Mouse (Mus musculus) stomach, embryonic 16.5 days (tissue): ENCODE data around the gene Cideb. TPM values are rescaled to one million over a fixed set of nuclear protein-coding genes. Genes with fewer than 3 reads are reported as not detected.

Source experiments
- ATAC-seq: fragments of 200-750 bp; cut with Nextera tagmentation; 2 replicates; pipeline ENCODE4 v1.8.0; 2017; ENCODE audit warnings: moderate number of reproducible peaks, moderate TSS enrichment; ENCODE audit not compliant: insufficient read depth, low FRiP score
- H3K27ac ChIP-seq: fragments of 300-500 bp; sonication (generic); 2 replicates; pipeline ENCODE4 v1.5.1; 2014; ENCODE audit warnings: low read length
- H3K27me3 ChIP-seq: fragments of 300-500 bp; sonication (generic); 2 replicates; pipeline ENCODE4 v1.6.1; 2014; ENCODE audit warnings: low read length, control low read depth, mixed read lengths; ENCODE audit not compliant: control insufficient read depth, insufficient read depth
- H3K36me3 ChIP-seq: fragments of 300-500 bp; sonication (generic); 2 replicates; pipeline ENCODE4 v1.6.1; 2014; ENCODE audit warnings: low read length; ENCODE audit not compliant: control insufficient read depth, insufficient read depth
- H3K4me1 ChIP-seq: fragments of 300-500 bp; sonication (generic); 2 replicates; pipeline ENCODE4 v1.6.1; 2014; ENCODE audit warnings: low read length, control low read depth, mixed read lengths; ENCODE audit not compliant: control insufficient read depth, insufficient read depth
- H3K4me2 ChIP-seq: fragments of 300-500 bp; sonication (generic); 2 replicates; pipeline ENCODE4 v1.6.1; 2014; ENCODE audit warnings: low read depth, low read length, mixed read lengths
- H3K4me3 ChIP-seq: fragments of 300-500 bp; sonication (generic); replicated peaks from 2 replicates; pipeline ENCODE4 v1.5.1; 2014; ENCODE audit warnings: mild to moderate bottlenecking, low read length
- H3K9ac ChIP-seq: fragments of 300-500 bp; sonication (generic); 2 replicates; pipeline ENCODE4 v1.6.1; 2014; ENCODE audit warnings: low read length
- H3K9me3 ChIP-seq: fragments of 300-500 bp; sonication (generic); replicated peaks from 2 replicates; pipeline ENCODE4 v1.6.1; 2016; ENCODE audit warnings: low read length, control low read depth; ENCODE audit not compliant: control insufficient read depth
- WGBS: fragments of 180-500 bp; shearing (Covaris S2); extraction: QIAGEN DNeasy Blood & Tissue Kit; methylation state at CpG from one replicate; pipeline ENCODE4 v1.1.7; 2014; 5-methylcytosine and 5-hydroxymethylcytosine counted together
- polyA plus RNA-seq: library from polyadenylated mRNA; unstranded; fragments of >200 nt; fragmentation: Nextera tagmentation; extraction: Ambion mirVana; gene quantifications from 2 replicates; pipeline ENCODE4 v1.2.1, GENCODE M21; 2015

Cideb gene
- polyA plus RNA-seq, 1 experiment from 2014 or later: 15.1 TPM

DNA sequence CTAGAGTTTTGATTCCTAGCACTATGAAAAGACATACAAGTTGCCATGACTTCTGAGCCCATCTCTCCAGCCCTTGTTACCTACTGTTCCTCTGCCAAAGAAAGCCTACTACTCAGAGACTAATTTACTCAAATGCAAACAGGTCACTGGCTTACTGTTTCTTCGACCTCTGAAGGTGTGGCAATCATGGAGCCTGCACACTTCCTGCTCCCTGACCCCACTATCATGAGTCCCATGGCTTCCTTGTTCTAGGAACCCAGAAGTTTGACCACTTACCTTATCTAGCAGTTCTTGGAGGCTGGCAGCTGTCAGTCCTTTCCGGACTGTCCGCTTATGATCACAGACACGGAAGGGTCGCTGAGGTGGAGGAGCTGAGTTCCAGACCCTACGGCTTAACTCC lies 692 bp downstream of the Cideb start:
- Histone ChIP-seq H3K27me3 (peaks cover 13% of the 10 kb centered on the region; the same call in 1 of the 2 replicates), H3K4me2 (0 out of 2 replicates have a peak overlapping the region, but pooled peaks have one; percentile 44), H3K9ac (no peak overlapping the region), H3K27ac (peak overlapping the region; percentile 76), H3K4me3 (no peak overlapping the region), H3K4me1 (peaks cover 13% of the 10 kb centered on the region), H3K36me3 (peaks cover 12% of the 10 kb centered on the region), H3K9me3 (no peaks in the 10 kb centered on the region)
- no peak for ATAC-seq
- WGBS: 71% methylated on average over 6 of the region's 6 CpGs

DNA sequence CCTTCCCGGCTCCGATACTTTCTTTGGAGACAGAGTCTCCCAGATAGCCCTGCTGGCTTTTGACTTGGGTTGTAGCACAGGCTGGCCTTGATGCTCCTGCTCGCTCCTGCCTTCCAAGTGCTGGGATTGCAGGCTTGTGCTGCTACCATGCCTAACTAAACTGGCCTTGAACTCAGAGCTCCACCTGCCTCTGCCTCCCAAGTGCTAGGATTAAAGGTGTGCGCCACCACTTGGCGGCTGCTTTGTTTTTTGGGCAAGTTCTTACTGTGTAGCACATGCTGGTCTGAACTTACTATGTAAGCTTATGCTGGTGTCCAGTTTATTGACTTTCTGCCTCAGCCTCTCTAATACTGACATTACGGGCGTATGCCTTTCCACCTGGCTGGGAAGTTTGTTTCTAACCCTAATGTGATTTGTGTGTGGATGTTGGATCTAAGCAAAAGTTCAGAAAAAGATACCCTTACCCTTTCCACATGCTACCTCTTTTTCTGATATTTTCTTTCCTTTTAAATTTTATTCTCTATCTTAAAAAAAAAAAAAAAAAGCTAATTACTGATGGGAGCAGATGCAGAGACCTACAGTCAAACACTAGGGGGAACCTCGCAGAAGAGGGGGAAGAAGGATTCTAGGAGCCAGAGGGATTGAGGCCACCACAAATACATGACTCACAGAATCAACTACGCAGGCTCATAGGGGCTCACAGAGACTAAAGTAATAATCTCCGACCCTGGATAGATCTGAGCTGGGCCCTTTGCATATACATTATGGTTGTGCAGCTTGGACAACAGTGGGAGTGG lies 11.0 kb downstream of the Cideb start:
- H3K27me3 ChIP-seq: no peaks in the 10 kb centered on the region
- H3K27ac ChIP-seq: no peak overlapping the region
- H3K9ac ChIP-seq: 0 out of 2 replicates have a peak overlapping the region, but pooled peaks have one; percentile 6
- H3K4me2 ChIP-seq: peak overlapping the region; percentile 90; the same call in 1 of the 2 replicates
- H3K4me3 ChIP-seq: no peak overlapping the region
- no peaks in the 10 kb centered on the region for H3K9me3 ChIP-seq
- peaks cover 25% of the 10 kb centered on the region for H3K4me1 ChIP-seq
- 83% methylated on average over 10 of the region's 10 CpGs for WGBS
- H3K36me3 ChIP-seq: peaks cover 3% of the 10 kb centered on the region
- no peak for ATAC-seq

DNA sequence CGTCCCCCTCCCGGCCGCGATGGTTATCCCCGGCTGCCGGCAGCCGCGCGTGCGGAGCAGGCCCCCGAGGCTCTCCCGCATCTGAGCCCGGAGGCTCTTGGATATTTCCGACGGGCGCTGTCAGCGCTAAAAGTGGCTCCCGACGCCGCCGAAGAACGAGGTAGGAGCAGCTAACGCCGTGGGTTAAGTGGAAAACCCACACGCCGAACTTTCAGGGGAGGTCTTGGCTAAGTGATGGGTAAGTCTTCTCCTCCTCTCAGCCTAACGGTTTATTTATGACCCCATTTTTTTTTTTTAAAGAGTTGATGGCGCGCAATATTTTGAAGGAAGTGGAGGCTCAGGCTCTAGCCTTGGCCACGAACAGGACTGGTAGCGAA lies 12.4 kb downstream of the Cideb start:
- Histone ChIP-seq H3K9ac (peak overlapping the region; percentile 79), H3K27ac (peak overlapping the region; percentile 16; the same call in 1 of the 2 replicates), H3K27me3 (no peaks in the 10 kb centered on the region), H3K4me1 (peaks cover 25% of the 10 kb centered on the region), H3K9me3 (no peaks in the 10 kb centered on the region), H3K4me3 (peak overlapping the region; percentile 88), H3K36me3 (peaks cover 2% of the 10 kb centered on the region; the same call in 1 of the 2 replicates), H3K4me2 (peak overlapping the region; percentile 90)
- under 1% methylated on average over 31 of the region's 31 CpGs for WGBS
- no peak for ATAC-seq

DNA sequence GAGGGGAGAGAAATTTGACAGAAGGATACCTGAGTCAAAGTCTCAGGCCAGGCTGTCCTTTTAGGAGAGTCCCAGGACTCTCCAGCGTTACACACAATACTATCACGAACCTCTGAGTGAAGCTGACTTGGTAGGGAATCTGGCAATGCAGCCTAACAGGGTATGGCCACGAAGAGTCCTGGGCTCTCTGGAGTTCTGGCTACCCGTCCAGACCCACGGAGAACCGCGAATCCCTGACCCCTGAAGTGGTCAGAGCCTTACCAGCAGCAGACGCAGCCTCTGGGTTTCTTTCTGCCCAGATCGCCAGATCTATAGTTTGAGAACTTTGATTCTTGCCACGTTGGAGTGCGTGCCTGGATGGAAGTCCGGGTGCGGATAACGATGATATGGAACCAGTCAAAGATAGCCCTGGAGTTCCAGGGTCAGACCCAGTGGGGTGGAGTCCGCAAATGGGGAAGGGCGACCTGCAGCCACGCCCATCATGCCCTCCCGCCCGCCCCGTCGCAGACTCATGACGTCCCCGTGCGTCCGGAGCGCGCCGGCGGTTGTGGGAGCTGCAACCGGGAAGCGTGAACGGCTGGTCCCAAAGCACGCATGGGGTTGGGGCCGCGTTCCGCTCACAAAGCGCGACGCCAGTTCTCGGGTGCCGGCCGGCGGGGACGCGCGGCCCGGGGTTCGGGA lies 12.9 kb downstream of the Cideb start, which contains the start of the genes Dhrs1 and Nop9:
Gene Dhrs1 (minus strand): TSS at position 511 of the 681 bp plus-strand sequence.
Gene Nop9 (plus strand): TSS at position 514 of the 681 bp plus-strand sequence.
- H3K27me3 ChIP-seq: no peaks in the 10 kb centered on the region
- peak within 1 kb of the TSS; percentile 88 for H3K4me3 ChIP-seq
- peak within 1 kb of the TSS; percentile 79 for H3K9ac ChIP-seq
- 1% methylated on average over 48 of the region's 48 CpGs for WGBS
- H3K4me2 ChIP-seq: peak within 1 kb of the TSS; percentile 90
- H3K36me3 ChIP-seq: peaks cover 2% of the 10 kb centered on the region; the same call in 1 of the 2 replicates
- H3K9me3 ChIP-seq: no peaks in the 10 kb centered on the region
- peak within 1 kb of the TSS; percentile 18; the same call in 1 of the 2 replicates for H3K27ac ChIP-seq
- ATAC-seq: peak; percentile 92
- peaks cover 25% of the 10 kb centered on the region for H3K4me1 ChIP-seq

DNA sequence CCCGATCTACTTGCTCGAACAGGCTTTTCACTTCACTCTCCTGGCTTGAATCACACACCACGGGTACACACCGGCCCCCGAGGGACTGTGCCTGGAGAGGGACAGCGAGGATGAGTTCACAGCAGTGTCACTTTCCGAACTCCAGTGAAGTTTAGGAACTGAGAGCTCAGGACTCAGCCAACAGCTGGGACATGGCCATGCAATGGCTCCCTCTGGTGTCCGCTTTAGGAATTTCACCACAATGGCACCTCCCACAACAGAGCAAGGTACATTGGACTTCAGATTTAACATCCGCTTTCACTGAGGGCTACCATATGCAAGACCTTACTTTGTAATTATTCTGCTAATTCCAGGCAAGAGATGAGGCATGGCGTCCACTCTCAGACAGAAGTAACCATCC lies 14.5 kb downstream of the Cideb start:
- peak overlapping the region; percentile 20 for H3K4me3 ChIP-seq
- no peaks in the 10 kb centered on the region for H3K27me3 ChIP-seq
- no peaks in the 10 kb centered on the region for H3K9me3 ChIP-seq
- H3K4me2 ChIP-seq: peak overlapping the region; percentile 90
- peak; percentile 77; the same call in 1 of the 2 replicates for ATAC-seq
- H3K9ac ChIP-seq: peak overlapping the region; percentile 65; the same call in 1 of the 2 replicates
- 17% methylated on average over 10 of the region's 10 CpGs for WGBS
- H3K36me3 ChIP-seq: peaks cover 6% of the 10 kb centered on the region; the same call in 1 of the 2 replicates
- H3K4me1 ChIP-seq: peaks cover 25% of the 10 kb centered on the region
- H3K27ac ChIP-seq: no peak overlapping the region

DNA sequence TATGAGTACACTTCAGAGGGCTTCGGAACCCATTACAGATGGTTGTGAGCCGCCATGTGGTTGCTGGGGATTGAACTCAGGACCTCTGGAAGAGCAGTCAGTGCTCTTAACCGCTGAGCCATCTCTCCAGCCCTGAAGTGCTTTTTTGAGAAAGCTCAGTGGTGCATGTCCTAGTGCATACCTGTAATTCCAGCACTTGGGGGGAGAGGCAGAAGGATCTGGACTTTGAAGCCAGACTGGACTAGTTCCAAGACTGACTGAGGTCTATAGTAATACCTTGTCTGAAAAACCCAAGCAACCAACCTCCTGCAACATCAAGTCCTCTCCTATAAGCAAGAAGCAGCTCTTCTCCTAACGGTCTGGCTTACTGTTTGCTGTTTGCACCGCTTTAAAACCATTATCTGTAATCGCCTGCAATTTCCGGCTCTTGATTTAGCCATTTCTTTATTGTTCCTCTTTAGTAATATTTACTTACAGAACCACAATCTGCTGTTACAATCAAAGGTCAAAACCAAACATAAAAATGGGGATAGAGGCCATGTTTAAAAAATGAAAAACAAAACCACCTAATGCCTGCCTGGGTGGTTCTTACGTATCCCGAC lies 21.1 kb downstream of the Cideb start:
- Histone ChIP-seq H3K4me2 (no peak overlapping the region), H3K9ac (no peak overlapping the region), H3K27me3 (no peaks in the 10 kb centered on the region), H3K4me3 (no peak overlapping the region), H3K27ac (no peak overlapping the region), H3K9me3 (no peaks in the 10 kb centered on the region), H3K4me1 (no peaks in the 10 kb centered on the region), H3K36me3 (peaks cover 6% of the 10 kb centered on the region; the same call in 1 of the 2 replicates)
- ATAC-seq: no peak
- WGBS: 77% methylated on average over 9 of the region's 9 CpGs

DNA sequence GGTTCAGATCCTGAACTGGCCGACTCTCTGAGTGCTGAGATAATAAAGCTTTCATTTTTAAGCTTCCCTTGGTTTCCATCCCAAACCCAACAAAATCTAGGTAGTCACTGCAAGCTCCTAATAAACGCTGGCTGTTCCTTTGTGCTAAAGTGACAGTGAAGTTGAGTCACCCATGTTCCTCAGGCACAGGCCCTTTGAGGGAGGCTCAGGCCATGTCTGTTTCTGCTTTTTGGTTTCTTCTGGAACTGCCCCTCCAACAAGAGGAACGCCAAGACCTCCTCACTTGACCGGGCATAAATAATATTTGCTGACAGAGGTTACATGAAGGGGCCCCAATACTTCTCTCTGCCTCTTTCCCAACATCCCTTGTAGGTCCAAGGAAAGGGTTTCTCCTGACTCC lies 22.5 kb downstream of the Cideb start:
- H3K27ac ChIP-seq: no peak overlapping the region
- H3K4me3 ChIP-seq: no peak overlapping the region
- no peak overlapping the region for H3K4me2 ChIP-seq
- no peak overlapping the region for H3K9ac ChIP-seq
- no peak for ATAC-seq
- H3K36me3 ChIP-seq: peaks cover 4% of the 10 kb centered on the region; the same call in 1 of the 2 replicates
- WGBS: 64% methylated on average over 4 of the region's 4 CpGs
- H3K4me1 ChIP-seq: no peaks in the 10 kb centered on the region
- no peaks in the 10 kb centered on the region for H3K27me3 ChIP-seq
- no peaks in the 10 kb centered on the region for H3K9me3 ChIP-seq

DNA sequence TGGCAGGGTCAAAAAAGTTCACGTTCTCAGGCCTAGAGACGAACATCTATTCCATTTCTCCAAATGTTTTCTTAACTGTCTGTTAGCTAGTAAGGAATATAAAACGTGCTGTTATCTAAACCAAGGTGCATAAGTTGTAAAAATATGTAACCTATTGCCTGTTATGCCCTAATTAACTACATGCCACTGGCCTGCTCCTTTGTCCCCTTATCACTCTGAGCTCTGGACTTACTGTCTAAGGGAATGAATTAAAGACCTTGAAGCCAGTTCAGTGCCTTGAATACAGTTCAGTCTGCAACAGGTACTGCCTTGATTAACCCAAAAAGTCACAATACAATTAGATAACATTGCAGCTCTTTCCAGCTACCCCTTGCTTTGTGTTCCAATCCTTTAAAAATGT lies 22.9 kb downstream of the Cideb start:
- ATAC-seq: no peak
- Histone ChIP-seq H3K4me2 (no peak overlapping the region), H3K4me1 (no peaks in the 10 kb centered on the region), H3K27me3 (no peaks in the 10 kb centered on the region), H3K27ac (no peak overlapping the region), H3K4me3 (no peak overlapping the region), H3K36me3 (peaks cover 4% of the 10 kb centered on the region; the same call in 1 of the 2 replicates), H3K9ac (no peak overlapping the region), H3K9me3 (no peaks in the 10 kb centered on the region)
- 30% methylated on average over 3 of the region's 3 CpGs for WGBS
